1 mouse cellular context compared by ENCODE assay signal in genomic region chr10:58452185-58452584, GRCm38 (mm10).
TF ChIP-seq lines count a peak whose summit lies in the region.

No protein-coding gene starts in this region.

TF ChIP-seq in MEL, 35 proteins besides CTCF, POLR2A, EP300 and RAD21 (continued from another document):
- TF ChIP-seq TBP (IDR thresholded peaks at IDR 0.05; ENCODE audit: low read depth, low read length) (peak; percentile 44; the same call in 1 of the 2 replicates), E2F4 (IDR thresholded peaks at IDR 0.05; ENCODE audit: borderline replicate concordance, low read depth, low read length) (no peak), TCF12 (IDR thresholded peaks at IDR 0.05; ENCODE audit: low read depth, low read length) (peak; percentile 94)
